7 mouse cellular contexts compared by ENCODE assay signal in genomic region chr14:104715651-104716050, GRCm38 (mm10).
DNase-seq lines count a peak whose midpoint lies in the region; TF ChIP-seq lines count a peak whose summit lies in the region.
"Not testable (repeated sequence)": the region's sequence is repeated elsewhere in the genome, so short reads cannot be mapped to it uniquely, and the experiment has no call there.

No protein-coding gene starts in this region.

- H3K27ac ChIP-seq in cerebellum, adult 2 months (ENCODE audit: insufficient read depth, low read length) = not testable (repeated sequence)

- H3K27me3 ChIP-seq in cerebellum, adult 2 months (ENCODE audit: control insufficient read depth, insufficient read depth, low read length) = not testable (repeated sequence)

- TF ChIP-seq POLR2A in cerebellum, adult 2 months (IDR thresholded peaks at IDR 0.05; ENCODE audit: borderline replicate concordance, insufficient read depth, low read length) = not testable (repeated sequence)

- H3K4me3 ChIP-seq in cerebellum, adult 2 months (replicated peaks; ENCODE audit: insufficient read depth, low read depth, low read length) = not testable (repeated sequence)

- DNase-seq in cerebellum, adult 2 months = peak; percentile 80 to 88
- DNase-seq in heart, adult 11 months = peak; percentile 98
- DNase-seq in kidney, adult 8-10 months = peak; percentile 45 to 88
- DNase-seq in left cerebral cortex, adult 11 months (ENCODE audit: low spot score) = peak; percentile 57
- DNase-seq in lung, postnatal 14 days = peak; percentile 67
- DNase-seq in right cerebral cortex, postnatal 25 days = peak; percentile 93
- DNase-seq in thymus, postnatal 14 days = peak; percentile 65

- H3K4me1 ChIP-seq in cerebellum, adult 2 months (ENCODE audit: control insufficient read depth, insufficient read depth, low read length) = not testable (repeated sequence)

- 92% methylated on average over 24 of the region's 24 CpGs for WGBS in cerebellum, adult 2 months

- not testable (repeated sequence) for TF ChIP-seq CTCF in cerebellum, adult 2 months (IDR thresholded peaks at IDR 0.05; ENCODE audit: borderline replicate concordance, insufficient read depth, low read depth, low read length)
